Mouse (Mus musculus): ENCODE results near the gene Atp11a. TPM values are rescaled to one million over a fixed set of nuclear protein-coding genes. Genes with fewer than 3 reads are reported as not detected.

Gene Atp11a
- polyA plus RNA-seq, 1 experiment from 2014 or later: 7.0 TPM

- Histone ChIP-seq H3K27me3 (replicated peaks; ENCODE audit: control insufficient read depth, insufficient read depth, low read length) (no peaks in the 10 kb centered on the region), H3K27ac (ENCODE audit: low read depth, low read length) (no peak overlapping the region), H3K9me3 (ENCODE audit: control insufficient read depth, low read length) (no peaks in the 10 kb centered on the region), H3K9ac (ENCODE audit: low read depth, low read length) (no peak overlapping the region), H3K4me3 (ENCODE audit: low read depth, low read length) (no peak overlapping the region), H3K36me3 (ENCODE audit: control insufficient read depth, insufficient read depth, low read length) (no peaks in the 10 kb centered on the region), H3K4me1 (replicated peaks; ENCODE audit: control insufficient read depth, insufficient read depth, low read length) (no peaks in the 10 kb centered on the region), H3K4me2 (no peak overlapping the region)
- ATAC-seq (replicated peaks; ENCODE audit: low FRiP score) (no peak), DNase-seq (ENCODE audit: low spot score) (no peak)
- 84% methylated on average over 2 of the region's 2 CpGs for WGBS
Measured at GRCm38 (mm10) chr8:12809516-12809915, 52.7 kb downstream of the Atp11a start.

GRCm38 (mm10) chr8:12811231-12811630, 54.4 kb downstream of the Atp11a start:
- H3K4me2 ChIP-seq: no peak overlapping the region
- no peaks in the 10 kb centered on the region for H3K4me1 ChIP-seq (replicated peaks; ENCODE audit: control insufficient read depth, insufficient read depth, low read length)
- H3K36me3 ChIP-seq (ENCODE audit: control insufficient read depth, insufficient read depth, low read length): no peaks in the 10 kb centered on the region
- H3K9me3 ChIP-seq (ENCODE audit: control insufficient read depth, low read length): no peaks in the 10 kb centered on the region
- DNase-seq (ENCODE audit: low spot score) (no peak), ATAC-seq (replicated peaks; ENCODE audit: low FRiP score) (no peak)
- no peak overlapping the region for H3K9ac ChIP-seq (ENCODE audit: low read depth, low read length)
- no peak overlapping the region for H3K4me3 ChIP-seq (ENCODE audit: low read depth, low read length)
- 44% methylated on average over 6 of the region's 6 CpGs for WGBS
- H3K27ac ChIP-seq (ENCODE audit: low read depth, low read length): no peak overlapping the region
- H3K27me3 ChIP-seq (replicated peaks; ENCODE audit: control insufficient read depth, insufficient read depth, low read length): no peaks in the 10 kb centered on the region

- DNase-seq (ENCODE audit: low spot score): no peak
- no peak overlapping the region for H3K27ac ChIP-seq (ENCODE audit: low read depth, low read length)
- no peaks in the 10 kb centered on the region; the same call in 1 of the 2 replicates for H3K27me3 ChIP-seq (replicated peaks; ENCODE audit: control insufficient read depth, insufficient read depth, low read length)
- H3K4me1 ChIP-seq (replicated peaks; ENCODE audit: control insufficient read depth, insufficient read depth, low read length): no peaks in the 10 kb centered on the region
- H3K4me2 ChIP-seq: no peak overlapping the region
- no peaks in the 10 kb centered on the region for H3K9me3 ChIP-seq (ENCODE audit: control insufficient read depth, low read length)
- no peak for ATAC-seq (replicated peaks; ENCODE audit: low FRiP score)
- no peak overlapping the region for H3K4me3 ChIP-seq (ENCODE audit: low read depth, low read length)
- H3K36me3 ChIP-seq (ENCODE audit: control insufficient read depth, insufficient read depth, low read length): no peaks in the 10 kb centered on the region
- WGBS: 80% methylated on average over 6 of the region's 6 CpGs
- no peak overlapping the region for H3K9ac ChIP-seq (ENCODE audit: low read depth, low read length)
Measured at GRCm38 (mm10) chr8:12816412-12816811, 59.6 kb downstream of the Atp11a start.

- Histone ChIP-seq H3K4me3 (ENCODE audit: low read depth, low read length) (no peak overlapping the region), H3K27me3 (replicated peaks; ENCODE audit: control insufficient read depth, insufficient read depth, low read length) (peaks cover 9% of the 10 kb centered on the region), H3K9me3 (ENCODE audit: control insufficient read depth, low read length) (no peaks in the 10 kb centered on the region), H3K4me1 (replicated peaks; ENCODE audit: control insufficient read depth, insufficient read depth, low read length) (0 out of 2 replicates have a peak, but pooled peaks cover 3% of the 10 kb centered on the region), H3K36me3 (ENCODE audit: control insufficient read depth, insufficient read depth, low read length) (peaks cover 2% of the 10 kb centered on the region; the same call in 1 of the 2 replicates), H3K9ac (ENCODE audit: low read depth, low read length) (no peak overlapping the region), H3K4me2 (no peak overlapping the region), H3K27ac (ENCODE audit: low read depth, low read length) (no peak overlapping the region)
- 75% methylated on average over 7 of the region's 7 CpGs for whole genome bisulfite sequencing
- no peak for DNase-seq (ENCODE audit: low spot score)
- ATAC-seq (replicated peaks; ENCODE audit: low FRiP score): no peak
Measured at GRCm38 (mm10) chr8:12822892-12823291, 66.1 kb downstream of the Atp11a start.

- Histone ChIP-seq H3K27ac (ENCODE audit: low read depth, low read length) (no peak overlapping the region), H3K4me1 (replicated peaks; ENCODE audit: control insufficient read depth, insufficient read depth, low read length) (0 out of 2 replicates have a peak, but pooled peaks cover 3% of the 10 kb centered on the region), H3K27me3 (replicated peaks; ENCODE audit: control insufficient read depth, insufficient read depth, low read length) (peaks cover 22% of the 10 kb centered on the region), H3K36me3 (ENCODE audit: control insufficient read depth, insufficient read depth, low read length) (peaks cover 2% of the 10 kb centered on the region; the same call in 1 of the 2 replicates), H3K9ac (ENCODE audit: low read depth, low read length) (no peak overlapping the region), H3K4me2 (no peak overlapping the region), H3K4me3 (ENCODE audit: low read depth, low read length) (no peak overlapping the region), H3K9me3 (ENCODE audit: control insufficient read depth, low read length) (no peaks in the 10 kb centered on the region)
- no peak for DNase-seq (ENCODE audit: low spot score)
- ATAC-seq (replicated peaks; ENCODE audit: low FRiP score): no peak
- 69% methylated on average over 10 of the region's 10 CpGs for WGBS
Measured at GRCm38 (mm10) chr8:12824562-12824961, 67.7 kb downstream of the Atp11a start.

GRCm38 (mm10) chr8:12825236-12825635, 68.4 kb downstream of the Atp11a start:
- WGBS: 21% methylated on average over 6 of the region's 6 CpGs
- Histone ChIP-seq H3K9me3 (ENCODE audit: control insufficient read depth, low read length) (no peaks in the 10 kb centered on the region), H3K27ac (ENCODE audit: low read depth, low read length) (no peak overlapping the region), H3K4me3 (ENCODE audit: low read depth, low read length) (no peak overlapping the region), H3K36me3 (ENCODE audit: control insufficient read depth, insufficient read depth, low read length) (peaks cover 2% of the 10 kb centered on the region; the same call in 1 of the 2 replicates), H3K4me2 (no peak overlapping the region), H3K9ac (ENCODE audit: low read depth, low read length) (no peak overlapping the region), H3K27me3 (replicated peaks; ENCODE audit: control insufficient read depth, insufficient read depth, low read length) (peaks cover 24% of the 10 kb centered on the region), H3K4me1 (replicated peaks; ENCODE audit: control insufficient read depth, insufficient read depth, low read length) (0 out of 2 replicates have a peak, but pooled peaks cover 3% of the 10 kb centered on the region)
- DNase-seq (ENCODE audit: low spot score) (no peak), ATAC-seq (replicated peaks; ENCODE audit: low FRiP score) (0 out of 2 replicates have a peak, but pooled peaks have one; percentile 29)

- WGBS: 48% methylated on average over 8 of the region's 8 CpGs
- ATAC-seq (replicated peaks; ENCODE audit: low FRiP score): no peak
- Histone ChIP-seq H3K27ac (ENCODE audit: low read depth, low read length) (no peak overlapping the region), H3K36me3 (ENCODE audit: control insufficient read depth, insufficient read depth, low read length) (peaks cover 2% of the 10 kb centered on the region; the same call in 1 of the 2 replicates), H3K9me3 (ENCODE audit: control insufficient read depth, low read length) (no peaks in the 10 kb centered on the region), H3K27me3 (replicated peaks; ENCODE audit: control insufficient read depth, insufficient read depth, low read length) (peaks cover 27% of the 10 kb centered on the region), H3K4me2 (no peak overlapping the region), H3K9ac (ENCODE audit: low read depth, low read length) (no peak overlapping the region), H3K4me3 (ENCODE audit: low read depth, low read length) (no peak overlapping the region), H3K4me1 (replicated peaks; ENCODE audit: control insufficient read depth, insufficient read depth, low read length) (0 out of 2 replicates have a peak, but pooled peaks cover 3% of the 10 kb centered on the region)
- no peak for DNase-seq (ENCODE audit: low spot score)
Measured at GRCm38 (mm10) chr8:12825686-12826237, 68.9 kb downstream of the Atp11a start.

- Histone ChIP-seq H3K9me3 (ENCODE audit: control insufficient read depth, low read length) (no peaks in the 10 kb centered on the region), H3K9ac (ENCODE audit: low read depth, low read length) (no peak overlapping the region), H3K4me2 (no peak overlapping the region), H3K4me1 (replicated peaks; ENCODE audit: control insufficient read depth, insufficient read depth, low read length) (0 out of 2 replicates have a peak, but pooled peaks cover 3% of the 10 kb centered on the region), H3K27ac (ENCODE audit: low read depth, low read length) (no peak overlapping the region), H3K4me3 (ENCODE audit: low read depth, low read length) (no peak overlapping the region), H3K27me3 (replicated peaks; ENCODE audit: control insufficient read depth, insufficient read depth, low read length) (peaks cover 36% of the 10 kb centered on the region), H3K36me3 (ENCODE audit: control insufficient read depth, insufficient read depth, low read length) (peaks cover 2% of the 10 kb centered on the region; the same call in 1 of the 2 replicates)
- no peak for DNase-seq (ENCODE audit: low spot score)
- no peak for ATAC-seq (replicated peaks; ENCODE audit: low FRiP score)
- WGBS: 86% methylated on average over 9 of the region's 9 CpGs
Measured at GRCm38 (mm10) chr8:12827124-12827523, 70.3 kb downstream of the Atp11a start.

GRCm38 (mm10) chr8:12828298-12828697, 71.5 kb downstream of the Atp11a start:
- H3K9ac ChIP-seq (ENCODE audit: low read depth, low read length): no peak overlapping the region
- ATAC-seq (replicated peaks; ENCODE audit: low FRiP score) (no peak), DNase-seq (ENCODE audit: low spot score) (no peak)
- no peak overlapping the region for H3K4me3 ChIP-seq (ENCODE audit: low read depth, low read length)
- WGBS: 46% methylated on average over 6 of the region's 6 CpGs
- H3K4me1 ChIP-seq (replicated peaks; ENCODE audit: control insufficient read depth, insufficient read depth, low read length): 0 out of 2 replicates have a peak, but pooled peaks cover 3% of the 10 kb centered on the region
- peaks cover 43% of the 10 kb centered on the region for H3K27me3 ChIP-seq (replicated peaks; ENCODE audit: control insufficient read depth, insufficient read depth, low read length)
- H3K4me2 ChIP-seq: no peak overlapping the region
- H3K36me3 ChIP-seq (ENCODE audit: control insufficient read depth, insufficient read depth, low read length): peaks cover 4% of the 10 kb centered on the region; the same call in 1 of the 2 replicates
- no peak overlapping the region for H3K27ac ChIP-seq (ENCODE audit: low read depth, low read length)
- H3K9me3 ChIP-seq (ENCODE audit: control insufficient read depth, low read length): no peaks in the 10 kb centered on the region

Data from liver, embryonic 11.5 days (tissue).